Mouse (Mus musculus) embryonic facial prominence, embryonic 11.5 days (tissue): ENCODE data around the gene Olfr272. TPM values are rescaled to one million over a fixed set of nuclear protein-coding genes. Genes with fewer than 3 reads are reported as not detected.

Experiments used
- ATAC-seq: fragments of 200-750 bp; cut with Nextera tagmentation; replicated peaks from 2 replicates; pipeline ENCODE4 v1.8.0; 2017; ENCODE audit warnings: low read depth; ENCODE audit not compliant: insufficient number of reproducible peaks, low FRiP score, low TSS enrichment
- DNase-seq: peaks from one replicate; pipeline ENCODE4 v3.0.0-alpha.2; 2015; ENCODE audit warnings: low spot score
- H3K27ac ChIP-seq: fragments of 300-500 bp; sonication (generic); replicated peaks from 2 replicates; pipeline ENCODE4 v1.5.1; 2014; ENCODE audit warnings: mild to moderate bottlenecking, low read depth, low read length, control low read depth
- H3K27me3 ChIP-seq: fragments of 300-500 bp; sonication (generic); 2 replicates; pipeline ENCODE4 v1.6.1; 2014; ENCODE audit warnings: mild to moderate bottlenecking, low read length, moderate library complexity, mixed read lengths; ENCODE audit not compliant: control insufficient read depth, insufficient read depth
- H3K36me3 ChIP-seq: fragments of 300-500 bp; sonication (generic); replicated peaks from 2 replicates; pipeline ENCODE4 v1.6.1; 2014; ENCODE audit warnings: low read depth, mild to moderate bottlenecking, low read length, moderate library complexity, mixed read lengths; ENCODE audit not compliant: control insufficient read depth, insufficient read depth
- H3K4me1 ChIP-seq: fragments of 300-500 bp; sonication (generic); 2 replicates; pipeline ENCODE4 v1.6.1; 2014; ENCODE audit warnings: low read length, mixed read lengths; ENCODE audit not compliant: control insufficient read depth, insufficient read depth
- H3K4me2 ChIP-seq: fragments of 300-500 bp; sonication (generic); 2 replicates; pipeline ENCODE4 v1.6.1; 2014; ENCODE audit warnings: low read depth, mild to moderate bottlenecking, control low read depth, low read length, moderate library complexity
- H3K4me3 ChIP-seq: fragments of 300-500 bp; sonication (generic); 2 replicates; pipeline ENCODE4 v1.5.1; 2014; ENCODE audit warnings: low read depth, low read length, control low read depth
- H3K9ac ChIP-seq: fragments of 300-500 bp; sonication (generic); replicated peaks from 2 replicates; pipeline ENCODE4 v1.6.1; 2014; ENCODE audit warnings: mild to moderate bottlenecking, control low read depth, low read length
- H3K9me3 ChIP-seq: fragments of 300-500 bp; sonication (generic); replicated peaks from 2 replicates; pipeline ENCODE4 v1.6.1; 2016; ENCODE audit warnings: mild to moderate bottlenecking, low read length, inconsistent platforms, mixed read lengths; ENCODE audit not compliant: control insufficient read depth
- WGBS: fragments of 180-500 bp; shearing (Covaris S2); extraction: QIAGEN DNeasy Blood & Tissue Kit; methylation state at CpG from one replicate; pipeline ENCODE4 v1.1.7; 2014; 5-methylcytosine and 5-hydroxymethylcytosine counted together
- polyA plus RNA-seq: library from polyadenylated mRNA; unstranded; fragments of >200 nt; fragmentation: Nextera tagmentation; extraction: Ambion mirVana; gene quantifications from 2 replicates; pipeline ENCODE4 v1.2.1, GENCODE M21; 2014

Gene Olfr272
- polyA plus RNA-seq, 1 experiment from 2014 or later: not detected

DNA sequence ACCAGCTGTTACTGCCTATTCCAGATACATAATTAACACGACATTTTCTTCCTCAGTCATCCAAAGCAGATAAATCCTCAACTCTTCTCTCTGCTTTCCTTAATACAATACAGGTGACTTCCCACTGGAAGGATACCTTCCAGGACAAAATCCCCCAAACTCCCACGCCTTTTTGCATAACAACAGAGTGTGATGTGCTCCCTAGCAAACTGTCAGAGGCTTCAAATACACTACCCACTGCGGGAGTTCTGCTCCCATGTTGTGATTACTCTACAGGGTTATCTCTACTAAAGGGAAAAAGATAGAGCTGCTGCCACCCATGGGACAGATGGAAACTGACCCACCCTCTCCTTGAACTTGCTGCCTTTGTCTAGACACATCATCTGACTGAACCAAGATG lies 6.6 kb downstream of the Olfr272 start:
- DNase-seq (no peak), ATAC-seq (no peak)
- Histone ChIP-seq H3K27ac (no peak overlapping the region), H3K9me3 (no peaks in the 10 kb centered on the region), H3K4me2 (no peak overlapping the region), H3K27me3 (no peaks in the 10 kb centered on the region), H3K36me3 (no peaks in the 10 kb centered on the region), H3K4me1 (no peaks in the 10 kb centered on the region), H3K4me3 (no peak overlapping the region), H3K9ac (no peak overlapping the region)
- 34% methylated on average over 3 of the region's 3 CpGs for WGBS

DNA sequence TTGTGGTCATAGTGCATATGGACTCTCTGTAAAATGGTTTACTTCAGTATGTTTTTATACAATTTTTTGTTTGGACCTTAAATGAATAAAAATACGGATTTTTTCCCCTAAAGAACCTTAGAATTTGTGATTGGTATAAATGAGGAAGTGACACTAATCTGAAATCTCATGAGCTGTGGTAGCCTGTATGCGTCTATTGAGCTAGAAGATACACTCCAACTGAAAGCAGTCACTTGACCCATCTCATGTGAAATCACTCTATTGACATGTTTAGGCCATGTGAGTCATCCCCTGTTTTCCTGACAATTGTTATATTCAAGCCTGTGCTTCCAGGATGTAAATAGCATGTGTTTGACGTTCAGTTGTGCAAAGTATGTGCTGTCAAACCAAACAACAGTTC lies 9.4 kb downstream of the Olfr272 start:
- Histone ChIP-seq H3K27me3 (no peaks in the 10 kb centered on the region), H3K36me3 (no peaks in the 10 kb centered on the region), H3K9me3 (no peaks in the 10 kb centered on the region), H3K27ac (no peak overlapping the region), H3K9ac (no peak overlapping the region), H3K4me1 (no peaks in the 10 kb centered on the region), H3K4me2 (no peak overlapping the region), H3K4me3 (no peak overlapping the region)
- WGBS: 73% methylated on average over 3 of the region's 3 CpGs
- DNase-seq (no peak), ATAC-seq (no peak)

DNA sequence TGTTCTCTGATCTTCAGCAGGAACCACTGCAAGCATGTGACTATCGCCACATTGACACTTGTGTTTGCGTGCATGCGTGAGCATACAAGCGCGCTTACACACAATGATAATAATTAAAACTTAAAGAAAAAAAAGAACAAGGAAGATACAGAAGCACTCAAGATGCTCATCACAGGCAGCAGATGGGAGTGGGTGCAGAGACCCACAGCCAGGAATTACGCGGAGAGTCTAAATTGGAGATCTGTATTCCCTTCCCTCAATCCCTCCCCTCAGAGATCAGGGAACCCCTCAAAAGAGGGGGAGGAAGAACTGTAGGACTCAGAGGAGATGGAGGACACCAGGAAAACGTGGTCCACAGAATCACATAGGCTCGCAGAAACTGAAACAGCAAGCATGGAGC lies 54.8 kb downstream of the Olfr272 start:
- no peak for DNase-seq
- 88% methylated on average over 9 of the region's 9 CpGs for WGBS

More for the DNA sequence above, 54.8 kb downstream of the Olfr272 start:
- Histone ChIP-seq H3K9ac (no peak overlapping the region), H3K4me3 (no peak overlapping the region), H3K27ac (no peak overlapping the region), H3K4me2 (no peak overlapping the region), H3K27me3 (no peaks in the 10 kb centered on the region), H3K4me1 (no peaks in the 10 kb centered on the region), H3K36me3 (no peaks in the 10 kb centered on the region), H3K9me3 (no peaks in the 10 kb centered on the region)
- no peak for ATAC-seq

Other genes with a start within 250 kb of the Olfr272 start
- gene Olfr275, start 104.6 kb downstream of the Olfr272 start, polyA plus RNA-seq: not detected in 2 replicates
- gene Olfr273, start 59.9 kb downstream of the Olfr272 start, polyA plus RNA-seq: not detected in 2 replicates
- gene Olfr270, start 45.4 kb upstream of the Olfr272 start, polyA plus RNA-seq: not detected in 2 replicates
- gene Nipsnap3a, start 70.1 kb upstream of the Olfr272 start, polyA plus RNA-seq: not detected in 2 replicates
- gene Nipsnap3b, start 92.7 kb upstream of the Olfr272 start, polyA plus RNA-seq: 85.4 and 92.8 TPM in 2 replicates
- 5.3 and 5.4 TPM in 2 replicates for gene Abca1, start 240.7 kb upstream of the Olfr272 start, polyA plus RNA-seq